Mouse (Mus musculus) brain, embryonic 14.5 days (tissue): Measurements from ENCODE around the gene Pcca.

Source experiments
- CTCF ChIP-seq: fragments of 200-500 bp; IDR thresholded peaks from 2 replicates; pipeline ENCODE4 v1.5.1; 2012; ENCODE audit warnings: inconsistent platforms, mild to moderate bottlenecking, moderate library complexity, borderline replicate concordance; ENCODE audit not compliant: insufficient read depth, insufficient read length; ENCODE audit errors: extremely low read depth
- POLR2A ChIP-seq: fragments of 200-500 bp; IDR thresholded peaks from 2 replicates; pipeline ENCODE4 v1.6.1; 2012; ENCODE audit warnings: mild to moderate bottlenecking, inconsistent platforms, borderline replicate concordance; ENCODE audit not compliant: poor library complexity, insufficient read depth, insufficient read length, severe bottlenecking; ENCODE audit errors: extremely low read depth

DNA sequence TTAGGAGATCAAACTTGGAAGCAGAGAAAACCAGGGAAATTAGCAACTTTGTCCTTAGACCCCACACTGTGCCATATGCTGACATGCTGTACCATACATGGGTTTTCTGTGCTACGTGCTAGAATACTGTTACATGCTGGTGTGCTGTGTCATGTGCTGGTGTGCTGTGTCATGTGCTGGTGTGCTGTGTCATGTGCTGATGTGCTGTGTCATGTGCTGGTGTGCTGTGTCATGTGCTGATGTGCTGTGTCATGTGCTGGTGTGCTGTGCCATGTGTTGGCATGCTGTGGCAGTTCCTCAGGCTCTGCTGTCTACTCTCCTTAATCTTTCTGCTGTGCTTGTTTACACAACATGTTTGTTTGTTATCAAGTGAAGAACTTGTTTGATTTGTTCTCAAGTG is 157.4 kb downstream of the Pcca start:
- TF ChIP-seq CTCF (no peak), POLR2A (no peak)
